Mouse (Mus musculus): ENCODE results near the gene Pakap. TPM values are rescaled to one million over a fixed set of nuclear protein-coding genes. Genes with fewer than 3 reads are reported as not detected.
A peak's percentile ranks its signal among the peaks of the same experiment; 100 is the strongest.

Pakap gene
- polyA plus RNA-seq, 1 experiment from 2014 or later = 1.6 TPM

DNA sequence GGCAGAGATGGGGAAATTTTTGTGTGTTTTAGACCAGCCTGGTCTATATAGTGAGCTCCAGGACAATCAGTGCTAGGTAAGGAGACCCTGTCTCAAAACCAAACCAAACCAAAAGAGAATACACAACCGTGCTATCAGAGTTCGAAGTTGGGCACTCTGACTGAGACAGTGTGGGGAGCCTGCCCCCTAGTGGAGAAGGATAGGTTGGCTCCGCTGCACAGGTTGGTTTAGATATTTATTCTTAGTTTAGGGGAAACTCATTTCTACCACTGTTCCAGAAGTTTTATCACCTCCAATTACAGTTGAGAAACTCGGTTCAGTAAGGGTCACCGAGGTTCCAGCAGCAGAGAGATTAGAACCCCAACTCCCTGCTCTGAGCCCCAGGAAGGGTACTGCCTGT is 336.2 kb downstream of the Pakap start:
- DNase-seq (ENCODE audit: low read depth, low spot score) = no peak
- peak; percentile 82 for TF ChIP-seq CTCF (IDR thresholded peaks at IDR 0.05)
- in situ Hi-C loops (cut with MboI; ENCODE audit: low pct_unique_long_range_greater_than_20kb) = loop anchor here (5.0 to 25.0 kb wide), 3 partner anchors 232 to 539 kb away; no protein-coding TSS in a partner anchor
- CTCF ChIA-PET = interaction anchor here (0.6 to 4.1 kb wide), 6 partner anchors 20 to 236 kb away, joined by 3 to 23 read pairs (median 4); no protein-coding TSS in a partner anchor
- no peaks in the 10 kb centered on the region for H3K27me3 ChIP-seq
- POLR2A ChIA-PET = no interaction called here
- ATAC-seq = peak; percentile 57

DNA sequence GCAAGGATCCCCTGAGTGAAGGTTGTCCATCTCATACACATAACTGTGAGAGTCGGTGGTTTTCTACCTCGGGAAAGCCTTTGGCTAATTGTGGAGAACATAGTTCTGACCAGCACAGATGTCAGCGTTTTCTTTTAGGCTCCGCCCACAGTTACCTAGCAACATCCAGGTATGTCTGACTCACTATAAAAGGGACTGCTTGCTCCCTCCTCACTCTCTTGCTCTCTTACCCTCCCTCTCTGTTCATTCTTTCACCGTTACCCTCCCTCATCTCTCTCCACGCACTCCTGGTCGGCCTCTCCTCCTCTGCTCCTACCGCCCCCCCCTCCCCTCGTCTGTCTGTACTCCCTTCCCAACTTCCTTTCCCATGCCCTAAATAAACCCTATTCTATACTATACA is 336.7 kb downstream of the Pakap start:
- CTCF ChIA-PET = interaction anchor here (0.8 to 1.8 kb wide), 3 partner anchors 19 to 237 kb away, joined by 3 to 4 read pairs (median 4); no protein-coding TSS in a partner anchor
- TF ChIP-seq CTCF (IDR thresholded peaks at IDR 0.05) = no peak
- POLR2A ChIA-PET = no interaction called here
- no peaks in the 10 kb centered on the region for H3K27me3 ChIP-seq
- ATAC-seq (no peak), DNase-seq (ENCODE audit: low read depth, low spot score) (no peak)
- in situ Hi-C loops (cut with MboI; ENCODE audit: low pct_unique_long_range_greater_than_20kb) = loop anchor here (5.0 to 25.0 kb wide), 3 partner anchors 232 to 540 kb away; no protein-coding TSS in a partner anchor

- CTCF ChIA-PET = interaction anchor here (1.0 to 1.3 kb wide), 2 partner anchors 173 to 239 kb away, joined by 3 to 4 read pairs; no protein-coding TSS in a partner anchor
- ATAC-seq (no peak), DNase-seq (ENCODE audit: low read depth, low spot score) (no peak)
- H3K27me3 ChIP-seq = no peaks in the 10 kb centered on the region
- POLR2A ChIA-PET = no interaction called here
- no peak for TF ChIP-seq CTCF (IDR thresholded peaks at IDR 0.05)
- in situ Hi-C loops (cut with MboI; ENCODE audit: low pct_unique_long_range_greater_than_20kb) = loop anchor here (10.0 to 25.0 kb wide), 2 partner anchors 444 to 542 kb away; no protein-coding TSS in a partner anchor
These were observed 338.7 kb downstream of the Pakap start for GRCm38 (mm10) chr4:57906708-57907107.

DNA sequence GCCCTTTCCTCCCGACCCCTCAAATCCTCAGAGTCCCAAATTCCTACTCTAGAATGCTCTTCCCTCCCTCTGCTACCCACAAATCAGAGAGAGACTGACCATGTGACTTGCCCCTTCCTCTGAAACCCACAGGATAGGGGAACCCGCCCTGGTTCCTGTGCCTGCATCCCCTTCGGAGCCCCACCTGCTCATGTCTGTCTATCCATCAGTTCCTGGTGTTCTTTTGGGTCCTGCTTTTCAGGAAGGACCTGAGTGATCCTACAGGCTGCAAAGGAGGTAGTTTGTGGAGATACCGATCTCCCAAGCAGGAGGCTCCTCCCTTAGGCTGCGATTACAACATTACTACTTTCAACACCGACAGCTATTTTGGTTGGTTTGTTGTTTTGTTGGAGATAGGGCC is 340.9 kb downstream of the Pakap start:
- CTCF ChIA-PET = interaction anchor here (1.2 kb wide), 1 partner anchor 171 kb away, joined by 3 read pairs; no protein-coding TSS in a partner anchor

DNA sequence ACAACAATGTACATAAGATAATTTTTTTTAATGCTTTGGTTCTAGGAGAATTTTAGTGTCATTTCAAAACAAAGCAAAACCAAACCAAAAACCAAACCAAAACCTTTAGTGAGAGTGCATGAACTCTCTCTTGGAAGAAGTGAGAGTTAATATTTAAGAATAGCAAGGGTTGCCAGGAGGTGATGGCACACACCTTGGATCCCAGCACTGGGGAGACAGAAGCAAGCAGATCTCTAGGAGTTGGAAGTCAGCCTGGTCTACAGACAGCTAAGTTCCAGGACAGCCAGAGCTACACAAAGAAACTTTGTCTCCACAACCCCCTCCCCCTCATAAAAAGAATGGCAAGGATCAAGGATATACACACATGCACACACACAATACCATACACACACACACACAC is 345.0 kb downstream of the Pakap start:
- H3K27me3 ChIP-seq = no peaks in the 10 kb centered on the region
- CTCF ChIA-PET = no interaction called here
- POLR2A ChIA-PET = no interaction called here
- in situ Hi-C loops (cut with MboI; ENCODE audit: low pct_unique_long_range_greater_than_20kb) = loop anchor here (5.0 to 25.0 kb wide), 2 partner anchors 164 to 451 kb away; no protein-coding TSS in a partner anchor
- no peak for TF ChIP-seq CTCF (IDR thresholded peaks at IDR 0.05)
- DNase-seq (ENCODE audit: low read depth, low spot score) (no peak), ATAC-seq (no peak)

More for the DNA sequence above, 340.9 kb downstream of the Pakap start:
- in situ Hi-C loops (cut with MboI; ENCODE audit: low pct_unique_long_range_greater_than_20kb) = loop anchor here (10.0 to 25.0 kb wide), 2 partner anchors 447 to 544 kb away; no protein-coding TSS in a partner anchor
- POLR2A ChIA-PET = no interaction called here
- H3K27me3 ChIP-seq = no peaks in the 10 kb centered on the region
- TF ChIP-seq CTCF (IDR thresholded peaks at IDR 0.05) = no peak
- ATAC-seq (no peak), DNase-seq (ENCODE audit: low read depth, low spot score) (no peak)

- CTCF ChIA-PET = interaction anchor here (0.7 to 1.0 kb wide), 2 partner anchors 13 to 487 kb away, joined by 4 to 5 read pairs; no protein-coding TSS in a partner anchor
- no peak for ATAC-seq
- POLR2A ChIA-PET = no interaction called here
- H3K27me3 ChIP-seq = no peaks in the 10 kb centered on the region
- in situ Hi-C loops (cut with MboI; ENCODE audit: low pct_unique_long_range_greater_than_20kb) = loop anchor here (5.0 to 25.0 kb wide), 2 partner anchors 163 to 452 kb away; no protein-coding TSS in a partner anchor
- DNase-seq (ENCODE audit: low read depth, low spot score) = no peak
- no peak for TF ChIP-seq CTCF (IDR thresholded peaks at IDR 0.05)
These were observed 346.5 kb downstream of the Pakap start for GRCm38 (mm10) chr4:57914193-57915190.

DNA sequence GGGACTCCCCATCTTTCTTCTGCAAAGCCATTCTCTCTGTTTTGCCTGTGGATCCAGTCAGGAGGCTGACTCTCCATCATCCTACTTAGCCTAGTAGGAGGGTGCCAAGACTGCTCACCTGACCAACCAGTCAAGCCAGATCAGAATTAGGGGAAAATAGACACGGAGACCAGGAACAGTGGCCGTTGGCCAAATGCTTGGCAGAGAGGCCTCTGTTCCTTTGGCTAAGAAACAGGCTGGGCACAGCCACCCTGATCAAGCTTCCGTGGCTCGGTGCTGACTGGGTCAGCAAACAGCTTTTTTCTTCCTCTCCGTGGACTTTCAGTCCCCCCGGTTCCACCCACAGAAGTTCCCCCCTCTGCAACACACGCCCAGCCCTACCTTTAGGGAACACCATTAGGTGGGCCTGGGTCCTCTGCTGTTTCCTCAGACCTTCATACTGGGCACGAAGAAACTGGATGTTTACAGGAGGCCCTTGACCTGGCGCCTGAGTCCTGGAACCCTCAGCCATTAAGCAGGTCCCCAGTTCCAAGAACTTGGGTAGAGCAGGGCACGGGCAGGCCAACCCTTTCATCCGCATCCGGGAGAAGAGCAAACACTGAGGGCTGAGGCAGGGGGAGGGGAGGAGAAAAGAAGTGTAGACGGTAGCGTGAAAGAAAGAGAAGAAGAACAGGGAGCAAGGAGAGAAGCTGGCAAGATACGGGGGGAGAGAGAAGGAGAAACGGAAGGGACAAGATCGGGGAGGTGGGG is 347.4 kb downstream of the Pakap start:
- no peak for TF ChIP-seq CTCF (IDR thresholded peaks at IDR 0.05)
- POLR2A ChIA-PET = no interaction called here
- in situ Hi-C loops (cut with MboI; ENCODE audit: low pct_unique_long_range_greater_than_20kb) = loop anchor here (25.0 kb wide), 1 partner anchor 453 kb away; no protein-coding TSS in a partner anchor
- CTCF ChIA-PET = no interaction called here
- DNase-seq (ENCODE audit: low read depth, low spot score) (no peak), ATAC-seq (no peak)
- H3K27me3 ChIP-seq = no peaks in the 10 kb centered on the region

GRCm38 (mm10) chr4:57916201-57916661 is 348.3 kb downstream of the Pakap start, which contains the start of gene D630039A03Rik:
Gene D630039A03Rik, minus strand, starts transcription at chr4:57916297.
- H3K27me3 ChIP-seq = no peaks in the 10 kb centered on the region
- ATAC-seq = no peak
- TF ChIP-seq CTCF (IDR thresholded peaks at IDR 0.05) = no peak
- CTCF ChIA-PET = interaction anchor here (0.6 kb wide), 1 partner anchor 15 kb away, joined by 3 read pairs; no protein-coding TSS in a partner anchor
- in situ Hi-C loops (cut with MboI; ENCODE audit: low pct_unique_long_range_greater_than_20kb) = loop anchor here (25.0 kb wide), 1 partner anchor 454 kb away; no protein-coding TSS in a partner anchor
- POLR2A ChIA-PET = no interaction called here
- DNase-seq (ENCODE audit: low read depth, low spot score) = no peak

DNA sequence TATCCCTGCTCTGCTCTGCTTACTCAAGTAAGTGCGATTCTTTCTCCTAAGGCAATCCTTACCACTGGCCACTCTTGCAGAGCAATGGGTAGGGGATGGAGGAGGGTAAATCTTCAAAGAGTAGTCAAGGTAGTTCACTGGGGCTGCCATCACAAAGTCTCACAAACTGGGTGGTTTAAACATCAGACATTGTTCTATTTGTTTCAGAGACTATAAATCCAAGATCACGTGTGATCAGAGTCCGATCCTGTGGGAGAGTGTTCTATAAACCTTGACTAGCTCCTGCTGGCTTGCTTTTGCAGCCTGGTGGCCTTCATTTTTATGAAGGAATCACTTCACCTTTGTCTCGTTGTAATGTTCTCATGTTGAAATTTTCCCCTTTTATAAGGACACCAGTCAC is 348.7 kb downstream of the Pakap start:
- no peaks in the 10 kb centered on the region for H3K27me3 ChIP-seq
- DNase-seq (ENCODE audit: low read depth, low spot score) (no peak), ATAC-seq (no peak)
- CTCF ChIA-PET = interaction anchor here (0.6 kb wide), 1 partner anchor 16 kb away, joined by 3 read pairs; no protein-coding TSS in a partner anchor
- no peak for TF ChIP-seq CTCF (IDR thresholded peaks at IDR 0.05)
- in situ Hi-C loops (cut with MboI; ENCODE audit: low pct_unique_long_range_greater_than_20kb) = loop anchor here (25.0 kb wide), 1 partner anchor 454 kb away; no protein-coding TSS in a partner anchor
- POLR2A ChIA-PET = no interaction called here
